Mouse (Mus musculus): ENCODE measurements at regions not wholly inside any gene's neighbourhood (a gene's known extent, or its start where the extent isn't known, plus 50 kb on each side); places are given as distances from the start of the nearest gene placed in this dataset.

GRCm38 (mm10) chr13:72293059-72293694, 329.7 kb upstream of the Irx1 start:
- 46% methylated on average over 10 of the region's 10 CpGs for WGBS (ENCODE audit: insufficient replicate concordance)
- no peaks in the 10 kb centered on the region for H3K27me3 ChIP-seq (ENCODE audit: control insufficient read depth, insufficient read depth, low read length)
- no peak overlapping the region for H3K4me3 ChIP-seq (ENCODE audit: insufficient read depth in 1 of 2, low read depth in 2 of 2, low read length in 2 of 2)
- ATAC-seq (ENCODE audit: insufficient read depth) = no peak
- no peaks in the 10 kb centered on the region for H3K36me3 ChIP-seq (replicated peaks; ENCODE audit: control insufficient read depth, insufficient read depth, low read depth)
- H3K4me2 ChIP-seq (ENCODE audit: low read depth) = no peak overlapping the region
- peak in 1 of 3 experiments; percentile 2 for DNase-seq (ENCODE audit: low read depth in 3 of 3, low spot score in 3 of 3)
- H3K27ac ChIP-seq = no peak overlapping the region
- no peak for TF ChIP-seq EP300 (IDR thresholded peaks at IDR 0.05; ENCODE audit: low read depth)
- no peak for TF ChIP-seq CTCF (IDR thresholded peaks at IDR 0.05; ENCODE audit: low read depth)
- H3K9me3 ChIP-seq (ENCODE audit: control insufficient read depth, low read length) = no peaks in the 10 kb centered on the region
- H3K4me1 ChIP-seq (replicated peaks; ENCODE audit: control insufficient read depth in 2 of 2, insufficient read depth in 2 of 2, low read length in 1 of 2) = no peaks in the 10 kb centered on the region
- no peak overlapping the region for H3K9ac ChIP-seq (replicated peaks)

DNA sequence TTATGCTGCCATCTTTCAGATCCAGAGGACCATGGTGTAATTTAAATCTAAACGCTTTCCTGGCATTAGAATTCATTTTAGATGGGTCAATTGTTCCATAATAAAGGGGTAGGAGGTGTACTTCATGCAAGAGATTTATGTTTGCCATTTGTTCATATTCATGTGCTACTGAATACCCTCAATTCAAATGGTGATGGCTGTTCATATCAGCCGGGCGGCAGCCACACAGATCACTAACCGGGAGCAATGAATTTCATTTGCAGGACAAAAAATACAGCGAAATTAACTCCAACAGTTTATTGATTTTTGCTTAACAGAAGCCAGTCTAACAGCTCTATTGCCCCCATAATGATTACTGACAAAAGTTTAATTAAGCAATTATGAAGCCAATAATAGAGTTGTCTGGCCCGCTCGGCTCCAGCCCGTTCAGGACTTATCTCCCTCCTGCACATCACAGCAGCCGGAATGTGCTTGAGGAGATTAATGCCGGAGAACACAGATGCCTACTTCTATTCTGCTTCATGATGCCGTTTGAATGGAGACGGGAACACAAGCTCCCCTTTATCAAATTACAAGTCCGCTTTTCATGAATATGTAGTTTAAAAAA, 330.3 kb upstream of the Irx2 start:
- Histone ChIP-seq H3K27me3 (ENCODE audit: control insufficient read depth, insufficient read depth, low read length) (no peaks in the 10 kb centered on the region), H3K9ac (replicated peaks) (no peak overlapping the region), H3K27ac (no peak overlapping the region), H3K4me3 (ENCODE audit: insufficient read depth in 1 of 2, low read depth in 2 of 2, low read length in 2 of 2) (no peak overlapping the region), H3K4me1 (replicated peaks; ENCODE audit: control insufficient read depth in 2 of 2, insufficient read depth in 2 of 2, low read length in 1 of 2) (no peaks in the 10 kb centered on the region), H3K9me3 (ENCODE audit: control insufficient read depth, low read length) (no peaks in the 10 kb centered on the region), H3K4me2 (ENCODE audit: low read depth) (no peak overlapping the region), H3K36me3 (replicated peaks; ENCODE audit: control insufficient read depth, insufficient read depth, low read depth) (no peaks in the 10 kb centered on the region)
- no peak for DNase-seq (ENCODE audit: low read depth in 3 of 3, low spot score in 3 of 3)
- TF ChIP-seq EP300 (IDR thresholded peaks at IDR 0.05; ENCODE audit: low read depth) (no peak), CTCF (IDR thresholded peaks at IDR 0.05; ENCODE audit: low read depth) (no peak)
- no peak for ATAC-seq (ENCODE audit: insufficient read depth)
- 69% methylated on average over 13 of the region's 13 CpGs for WGBS (ENCODE audit: insufficient replicate concordance)

DNA sequence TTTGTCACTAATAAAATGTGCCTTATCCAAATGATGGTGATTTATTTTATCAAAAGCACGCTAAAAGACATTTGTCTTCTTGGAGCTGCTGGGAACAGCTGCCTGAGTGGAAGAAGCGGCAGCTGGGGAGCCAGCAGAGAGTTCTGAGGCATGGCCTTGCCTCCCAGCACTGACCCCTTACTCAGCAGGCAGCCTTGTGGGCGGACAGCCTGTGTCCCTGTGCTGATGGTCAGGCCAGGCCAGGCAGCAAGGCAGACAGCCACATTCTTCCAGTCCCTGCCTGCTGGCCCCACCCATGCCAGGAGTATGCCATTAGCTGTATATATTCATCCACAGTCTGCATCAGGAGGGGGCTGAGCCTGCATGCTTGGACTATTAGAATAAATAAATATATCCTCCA, 329.0 kb upstream of the Irx2 start:
- ATAC-seq (ENCODE audit: insufficient read depth) (no peak), DNase-seq (ENCODE audit: low read depth in 3 of 3, low spot score in 3 of 3) (no peak)
- Histone ChIP-seq H3K27me3 (ENCODE audit: control insufficient read depth, insufficient read depth, low read length) (no peaks in the 10 kb centered on the region), H3K4me3 (ENCODE audit: insufficient read depth in 1 of 2, low read depth in 2 of 2, low read length in 2 of 2) (no peak overlapping the region), H3K36me3 (replicated peaks; ENCODE audit: control insufficient read depth, insufficient read depth, low read depth) (no peaks in the 10 kb centered on the region), H3K27ac (no peak overlapping the region), H3K9ac (replicated peaks) (no peak overlapping the region), H3K4me2 (ENCODE audit: low read depth) (no peak overlapping the region), H3K4me1 (replicated peaks; ENCODE audit: control insufficient read depth in 2 of 2, insufficient read depth in 2 of 2, low read length in 1 of 2) (no peaks in the 10 kb centered on the region), H3K9me3 (ENCODE audit: control insufficient read depth, low read length) (no peaks in the 10 kb centered on the region)
- WGBS (ENCODE audit: insufficient replicate concordance) = 49% methylated on average over 3 of the region's 3 CpGs
- TF ChIP-seq EP300 (IDR thresholded peaks at IDR 0.05; ENCODE audit: low read depth) (no peak), CTCF (IDR thresholded peaks at IDR 0.05; ENCODE audit: low read depth) (no peak)

- H3K4me1 ChIP-seq (replicated peaks; ENCODE audit: control insufficient read depth in 2 of 2, insufficient read depth in 2 of 2, low read length in 1 of 2) = no peaks in the 10 kb centered on the region
- H3K9ac ChIP-seq (replicated peaks) = no peak overlapping the region
- no peak for ATAC-seq (ENCODE audit: insufficient read depth)
- no peak overlapping the region for H3K27ac ChIP-seq
- no peak overlapping the region for H3K4me2 ChIP-seq (ENCODE audit: low read depth)
- H3K4me3 ChIP-seq (ENCODE audit: insufficient read depth in 1 of 2, low read depth in 2 of 2, low read length in 2 of 2) = no peak overlapping the region
- no peaks in the 10 kb centered on the region for H3K27me3 ChIP-seq (ENCODE audit: control insufficient read depth, insufficient read depth, low read length)
- WGBS (ENCODE audit: insufficient replicate concordance) = 63% methylated on average over 7 of the region's 7 CpGs
- no peak for DNase-seq (ENCODE audit: low read depth in 3 of 3, low spot score in 3 of 3)
- TF ChIP-seq EP300 (IDR thresholded peaks at IDR 0.05; ENCODE audit: low read depth) = no peak
- TF ChIP-seq CTCF (IDR thresholded peaks at IDR 0.05; ENCODE audit: low read depth) = no peak
- no peaks in the 10 kb centered on the region for H3K36me3 ChIP-seq (replicated peaks; ENCODE audit: control insufficient read depth, insufficient read depth, low read depth)
- H3K9me3 ChIP-seq (ENCODE audit: control insufficient read depth, low read length) = no peaks in the 10 kb centered on the region
These were observed 327.5 kb upstream of the Irx2 start for GRCm38 (mm10) chr13:72301114-72301513.

GRCm38 (mm10) chr13:72301841-72302240, 326.8 kb upstream of the Irx2 start:
- no peaks in the 10 kb centered on the region for H3K4me1 ChIP-seq (replicated peaks; ENCODE audit: control insufficient read depth in 2 of 2, insufficient read depth in 2 of 2, low read length in 1 of 2)
- no peaks in the 10 kb centered on the region for H3K9me3 ChIP-seq (ENCODE audit: control insufficient read depth, low read length)
- DNase-seq (ENCODE audit: low read depth in 3 of 3, low spot score in 3 of 3) = no peak
- H3K4me2 ChIP-seq (ENCODE audit: low read depth) = no peak overlapping the region
- no peak overlapping the region for H3K4me3 ChIP-seq (ENCODE audit: insufficient read depth in 1 of 2, low read depth in 2 of 2, low read length in 2 of 2)
- no peaks in the 10 kb centered on the region for H3K27me3 ChIP-seq (ENCODE audit: control insufficient read depth, insufficient read depth, low read length)
- TF ChIP-seq EP300 (IDR thresholded peaks at IDR 0.05; ENCODE audit: low read depth) (no peak), CTCF (IDR thresholded peaks at IDR 0.05; ENCODE audit: low read depth) (no peak)
- no peaks in the 10 kb centered on the region for H3K36me3 ChIP-seq (replicated peaks; ENCODE audit: control insufficient read depth, insufficient read depth, low read depth)
- 55% methylated on average over 15 of the region's 15 CpGs for WGBS (ENCODE audit: insufficient replicate concordance)
- H3K9ac ChIP-seq (replicated peaks) = no peak overlapping the region
- ATAC-seq (ENCODE audit: insufficient read depth) = no peak
- no peak overlapping the region for H3K27ac ChIP-seq

All from liver, embryonic 14.5 days (tissue).